Mouse (Mus musculus): Measurements from ENCODE around the gene Hcn1. TPM values are rescaled to one million over a fixed set of nuclear protein-coding genes. Genes with fewer than 3 reads are reported as not detected.

The Hcn1 gene
- 0.18 and 0.19 TPM in 2 replicates for polyA plus RNA-seq (2014; fragmentation: Nextera tagmentation; extraction: Ambion mirVana)

DNA sequence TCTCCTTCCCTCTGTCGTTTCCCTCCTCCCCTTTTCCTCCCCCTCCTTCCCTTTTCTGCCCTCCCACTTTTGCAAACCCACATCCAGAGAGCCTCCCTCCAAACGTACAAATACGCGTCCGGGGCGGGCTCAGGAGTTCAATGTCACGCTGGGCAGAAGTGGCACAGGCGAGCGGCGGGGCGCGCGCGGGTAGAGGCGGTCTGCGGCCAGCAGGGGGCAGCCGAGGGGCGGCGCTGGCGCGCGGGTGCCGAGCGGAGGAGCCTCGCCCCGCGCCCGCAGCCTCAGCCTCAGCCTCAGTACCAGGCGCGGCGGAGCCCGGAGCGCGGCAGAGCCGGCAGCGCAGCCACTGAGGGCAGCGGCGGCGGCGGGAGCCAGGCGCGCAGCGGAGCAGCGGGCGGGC is at the start of gene Hcn1:
Hcn1 (plus strand) TSS at position 140 of the 400 bp plus-strand sequence.
- Histone ChIP-seq H3K27ac (ENCODE audit: low read length) (no peak within 1 kb of the TSS), H3K9ac (replicated peaks; ENCODE audit: low read depth, low read length) (no peak within 1 kb of the TSS), H3K4me2 (replicated peaks; ENCODE audit: low read depth, low read length) (peak within 1 kb of the TSS; percentile 99), H3K27me3 (ENCODE audit: control insufficient read depth, insufficient read depth, low read length) (peaks cover 12% of the 10 kb centered on the region; the same call in 1 of the 2 replicates), H3K9me3 (ENCODE audit: control insufficient read depth, low read depth, low read length) (no peaks in the 10 kb centered on the region), H3K4me1 (ENCODE audit: control insufficient read depth, insufficient read depth, low read length) (peaks cover 6% of the 10 kb centered on the region; the same call in 1 of the 2 replicates), H3K36me3 (ENCODE audit: control insufficient read depth, insufficient read depth, low read length) (no peaks in the 10 kb centered on the region), H3K4me3 (ENCODE audit: low read depth, low read length) (peak within 1 kb of the TSS; percentile 54)
- WGBS, result under 1% methylated on average over 28 of the region's 45 CpGs
- ATAC-seq (ENCODE audit: insufficient number of reproducible peaks, insufficient read depth, low FRiP score, low read depth), result peak; percentile 94

DNA sequence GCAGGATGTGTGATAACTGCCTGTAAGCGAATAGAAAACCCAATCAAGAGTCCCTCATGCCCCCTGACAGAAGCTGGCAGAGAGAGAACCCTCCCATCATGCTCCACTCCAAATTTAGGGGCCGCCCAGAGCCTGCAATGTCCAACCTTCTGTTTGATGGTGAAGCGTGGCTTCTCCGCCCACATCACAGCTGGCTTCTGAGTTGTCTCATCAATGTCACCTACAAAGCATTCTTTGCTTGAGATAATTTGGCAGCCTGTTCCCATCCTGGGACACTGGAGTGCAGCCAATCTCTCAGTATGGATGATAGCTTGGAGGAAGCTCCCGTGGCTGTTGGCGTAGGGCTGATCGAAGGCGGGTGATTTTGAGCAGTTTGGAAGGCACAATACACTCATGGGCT is 34.9 kb upstream of the Hcn1 start:
- no peak overlapping the region for H3K4me3 ChIP-seq (ENCODE audit: low read depth, low read length)
- no peak for ATAC-seq (ENCODE audit: insufficient number of reproducible peaks, insufficient read depth, low FRiP score, low read depth)
- no peak overlapping the region for H3K27ac ChIP-seq (ENCODE audit: low read length)
- no peaks in the 10 kb centered on the region for H3K9me3 ChIP-seq (ENCODE audit: control insufficient read depth, low read depth, low read length)
- no peaks in the 10 kb centered on the region for H3K27me3 ChIP-seq (ENCODE audit: control insufficient read depth, insufficient read depth, low read length)
- H3K36me3 ChIP-seq (ENCODE audit: control insufficient read depth, insufficient read depth, low read length), result no peaks in the 10 kb centered on the region
- no peak overlapping the region for H3K9ac ChIP-seq (replicated peaks; ENCODE audit: low read depth, low read length)
- 80% methylated on average over 8 of the region's 8 CpGs for WGBS
- H3K4me2 ChIP-seq (replicated peaks; ENCODE audit: low read depth, low read length), result no peak overlapping the region
- H3K4me1 ChIP-seq (ENCODE audit: control insufficient read depth, insufficient read depth, low read length), result no peaks in the 10 kb centered on the region

DNA sequence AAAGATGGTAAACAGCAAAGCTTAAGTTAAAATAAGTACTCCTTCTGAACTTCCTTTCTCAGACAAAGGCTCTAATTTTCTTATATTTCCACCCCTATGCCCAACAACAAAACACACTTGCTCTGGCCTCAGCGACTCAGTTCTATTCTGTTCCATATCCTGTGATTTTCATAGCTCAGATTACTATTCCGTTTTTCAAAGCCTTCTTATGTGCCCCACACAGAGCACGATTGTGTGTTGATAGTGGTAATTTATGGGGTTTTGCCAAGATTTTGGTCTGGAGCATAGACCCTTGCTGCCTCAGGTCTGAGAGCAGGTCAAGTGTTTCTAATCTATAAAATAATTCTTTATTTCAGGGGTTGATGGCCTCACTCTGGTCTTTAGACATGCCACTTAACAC is 30.4 kb upstream of the Hcn1 start:
- Histone ChIP-seq H3K4me1 (ENCODE audit: control insufficient read depth, insufficient read depth, low read length) (no peaks in the 10 kb centered on the region), H3K4me3 (ENCODE audit: low read depth, low read length) (no peak overlapping the region), H3K27me3 (ENCODE audit: control insufficient read depth, insufficient read depth, low read length) (no peaks in the 10 kb centered on the region), H3K9me3 (ENCODE audit: control insufficient read depth, low read depth, low read length) (no peaks in the 10 kb centered on the region; the same call in 1 of the 2 replicates), H3K27ac (ENCODE audit: low read length) (no peak overlapping the region), H3K9ac (replicated peaks; ENCODE audit: low read depth, low read length) (no peak overlapping the region), H3K4me2 (replicated peaks; ENCODE audit: low read depth, low read length) (no peak overlapping the region), H3K36me3 (ENCODE audit: control insufficient read depth, insufficient read depth, low read length) (no peaks in the 10 kb centered on the region)
- ATAC-seq (ENCODE audit: insufficient number of reproducible peaks, insufficient read depth, low FRiP score, low read depth), result no peak
- 44% methylated on average over 3 of the region's 3 CpGs for WGBS

GRCm38 (mm10) chr13:117594494-117595182 is 7.5 kb upstream of the Hcn1 start:
- no peak for ATAC-seq (ENCODE audit: insufficient number of reproducible peaks, insufficient read depth, low FRiP score, low read depth)

GRCm38 (mm10) chr13:117595183-117595532 is 7.0 kb upstream of the Hcn1 start:
- WGBS, result 45% methylated on average over 3 of the region's 3 CpGs
- H3K4me3 ChIP-seq (ENCODE audit: low read depth, low read length), result no peak overlapping the region
- H3K27ac ChIP-seq (ENCODE audit: low read length), result no peak overlapping the region
- H3K9ac ChIP-seq (replicated peaks; ENCODE audit: low read depth, low read length), result no peak overlapping the region
- ATAC-seq (ENCODE audit: insufficient number of reproducible peaks, insufficient read depth, low FRiP score, low read depth), result no peak
- no peaks in the 10 kb centered on the region for H3K27me3 ChIP-seq (ENCODE audit: control insufficient read depth, insufficient read depth, low read length)
- H3K9me3 ChIP-seq (ENCODE audit: control insufficient read depth, low read depth, low read length), result no peaks in the 10 kb centered on the region
- no peaks in the 10 kb centered on the region for H3K4me1 ChIP-seq (ENCODE audit: control insufficient read depth, insufficient read depth, low read length)
- no peak overlapping the region for H3K4me2 ChIP-seq (replicated peaks; ENCODE audit: low read depth, low read length)
- H3K36me3 ChIP-seq (ENCODE audit: control insufficient read depth, insufficient read depth, low read length), result no peaks in the 10 kb centered on the region

More at GRCm38 (mm10) chr13:117594494-117595182, 7.5 kb upstream of the Hcn1 start:
- Histone ChIP-seq H3K27me3 (ENCODE audit: control insufficient read depth, insufficient read depth, low read length) (no peaks in the 10 kb centered on the region), H3K9me3 (ENCODE audit: control insufficient read depth, low read depth, low read length) (no peaks in the 10 kb centered on the region), H3K9ac (replicated peaks; ENCODE audit: low read depth, low read length) (no peak overlapping the region), H3K4me3 (ENCODE audit: low read depth, low read length) (no peak overlapping the region), H3K4me1 (ENCODE audit: control insufficient read depth, insufficient read depth, low read length) (no peaks in the 10 kb centered on the region), H3K27ac (ENCODE audit: low read length) (no peak overlapping the region), H3K4me2 (replicated peaks; ENCODE audit: low read depth, low read length) (no peak overlapping the region), H3K36me3 (ENCODE audit: control insufficient read depth, insufficient read depth, low read length) (no peaks in the 10 kb centered on the region)
- WGBS, result 64% methylated on average over 10 of the region's 10 CpGs

DNA sequence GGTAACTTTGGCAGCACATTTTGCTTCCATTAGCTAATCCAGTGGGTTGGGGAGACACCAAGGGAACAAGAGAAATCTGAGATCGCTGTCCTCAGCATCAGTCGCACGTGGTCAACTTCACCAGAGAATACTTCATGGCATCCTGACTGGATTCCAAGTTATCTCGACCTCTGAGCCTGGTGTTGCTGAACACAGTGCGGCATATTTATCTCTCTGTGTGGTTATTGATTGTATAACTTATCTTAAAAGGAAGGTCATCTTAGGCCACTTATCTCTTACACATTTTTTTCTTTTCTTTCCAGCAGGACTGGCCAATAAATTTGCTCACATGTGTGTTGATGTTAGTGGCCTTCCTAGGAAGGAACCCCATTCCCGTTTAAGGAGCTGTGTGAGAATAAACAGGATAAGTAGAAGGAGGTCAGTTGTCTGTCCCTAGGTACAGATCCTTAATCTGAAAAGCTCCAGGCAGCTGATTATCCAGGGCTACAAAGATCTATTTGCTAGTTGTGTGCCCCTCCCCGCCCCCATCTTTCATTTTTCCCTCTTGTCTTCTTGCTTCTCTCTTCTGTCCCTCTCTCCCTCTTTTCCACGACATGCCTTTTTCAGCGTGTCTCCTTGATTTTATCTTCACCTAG is 672 bp upstream of the Hcn1 start:
- H3K9ac ChIP-seq (replicated peaks; ENCODE audit: low read depth, low read length), result no peak overlapping the region

GRCm38 (mm10) chr13:117602617-117603358 is 668 bp downstream of the Hcn1 start:
- WGBS, result 1% methylated on average over 62 of the region's 62 CpGs
- no peak overlapping the region for H3K9ac ChIP-seq (replicated peaks; ENCODE audit: low read depth, low read length)
- peak; percentile 16; the same call in 1 of the 2 replicates for ATAC-seq (ENCODE audit: insufficient number of reproducible peaks, insufficient read depth, low FRiP score, low read depth)

More for the DNA sequence above, 672 bp upstream of the Hcn1 start:
- Histone ChIP-seq H3K27ac (ENCODE audit: low read length) (no peak overlapping the region), H3K36me3 (ENCODE audit: control insufficient read depth, insufficient read depth, low read length) (no peaks in the 10 kb centered on the region), H3K4me1 (ENCODE audit: control insufficient read depth, insufficient read depth, low read length) (peaks cover 6% of the 10 kb centered on the region; the same call in 1 of the 2 replicates), H3K4me3 (ENCODE audit: low read depth, low read length) (no peak overlapping the region), H3K4me2 (replicated peaks; ENCODE audit: low read depth, low read length) (no peak overlapping the region), H3K9me3 (ENCODE audit: control insufficient read depth, low read depth, low read length) (no peaks in the 10 kb centered on the region), H3K27me3 (ENCODE audit: control insufficient read depth, insufficient read depth, low read length) (peaks cover 12% of the 10 kb centered on the region; the same call in 1 of the 2 replicates)
- no peak for ATAC-seq (ENCODE audit: insufficient number of reproducible peaks, insufficient read depth, low FRiP score, low read depth)
- WGBS, result 36% methylated on average over 9 of the region's 9 CpGs

GRCm38 (mm10) chr13:117603421-117603820 is 1.3 kb downstream of the Hcn1 start:
- Histone ChIP-seq H3K4me3 (ENCODE audit: low read depth, low read length) (peak overlapping the region; percentile 54; the same call in 1 of the 2 replicates), H3K27me3 (ENCODE audit: control insufficient read depth, insufficient read depth, low read length) (peaks cover 12% of the 10 kb centered on the region; the same call in 1 of the 2 replicates), H3K9me3 (ENCODE audit: control insufficient read depth, low read depth, low read length) (no peaks in the 10 kb centered on the region), H3K36me3 (ENCODE audit: control insufficient read depth, insufficient read depth, low read length) (no peaks in the 10 kb centered on the region), H3K27ac (ENCODE audit: low read length) (no peak overlapping the region), H3K4me2 (replicated peaks; ENCODE audit: low read depth, low read length) (peak overlapping the region; percentile 99), H3K4me1 (ENCODE audit: control insufficient read depth, insufficient read depth, low read length) (peaks cover 6% of the 10 kb centered on the region; the same call in 1 of the 2 replicates), H3K9ac (replicated peaks; ENCODE audit: low read depth, low read length) (no peak overlapping the region)
- no peak for ATAC-seq (ENCODE audit: insufficient number of reproducible peaks, insufficient read depth, low FRiP score, low read depth)
- WGBS, result 16% methylated on average over 11 of the region's 11 CpGs

More at GRCm38 (mm10) chr13:117602617-117603358, 668 bp downstream of the Hcn1 start:
- Histone ChIP-seq H3K4me1 (ENCODE audit: control insufficient read depth, insufficient read depth, low read length) (peaks cover 6% of the 10 kb centered on the region; the same call in 1 of the 2 replicates), H3K27me3 (ENCODE audit: control insufficient read depth, insufficient read depth, low read length) (peaks cover 12% of the 10 kb centered on the region; the same call in 1 of the 2 replicates), H3K9me3 (ENCODE audit: control insufficient read depth, low read depth, low read length) (no peaks in the 10 kb centered on the region), H3K36me3 (ENCODE audit: control insufficient read depth, insufficient read depth, low read length) (no peaks in the 10 kb centered on the region), H3K27ac (ENCODE audit: low read length) (no peak overlapping the region), H3K4me2 (replicated peaks; ENCODE audit: low read depth, low read length) (peak overlapping the region; percentile 99), H3K4me3 (ENCODE audit: low read depth, low read length) (peak overlapping the region; percentile 54)
